Mouse (Mus musculus) stomach, embryonic 16.5 days (tissue): ENCODE results near the gene Rasl11a. TPM values are rescaled to one million over a fixed set of nuclear protein-coding genes. Genes with fewer than 3 reads are reported as not detected.
A peak's percentile ranks its signal among the peaks of the same experiment; 100 is the strongest.

Experiments used
- ATAC-seq: fragments of 200-750 bp; cut with Nextera tagmentation; 2 replicates; pipeline ENCODE4 v1.8.0; 2017; ENCODE audit warnings: moderate number of reproducible peaks, moderate TSS enrichment; ENCODE audit not compliant: insufficient read depth, low FRiP score
- H3K27ac ChIP-seq: fragments of 300-500 bp; sonication (generic); 2 replicates; pipeline ENCODE4 v1.5.1; 2014; ENCODE audit warnings: low read length
- H3K27me3 ChIP-seq: fragments of 300-500 bp; sonication (generic); 2 replicates; pipeline ENCODE4 v1.6.1; 2014; ENCODE audit warnings: low read length, control low read depth, mixed read lengths; ENCODE audit not compliant: control insufficient read depth, insufficient read depth
- H3K36me3 ChIP-seq: fragments of 300-500 bp; sonication (generic); 2 replicates; pipeline ENCODE4 v1.6.1; 2014; ENCODE audit warnings: low read length; ENCODE audit not compliant: control insufficient read depth, insufficient read depth
- H3K4me1 ChIP-seq: fragments of 300-500 bp; sonication (generic); 2 replicates; pipeline ENCODE4 v1.6.1; 2014; ENCODE audit warnings: low read length, control low read depth, mixed read lengths; ENCODE audit not compliant: control insufficient read depth, insufficient read depth
- H3K4me2 ChIP-seq: fragments of 300-500 bp; sonication (generic); 2 replicates; pipeline ENCODE4 v1.6.1; 2014; ENCODE audit warnings: low read depth, low read length, mixed read lengths
- H3K4me3 ChIP-seq: fragments of 300-500 bp; sonication (generic); replicated peaks from 2 replicates; pipeline ENCODE4 v1.5.1; 2014; ENCODE audit warnings: mild to moderate bottlenecking, low read length
- H3K9ac ChIP-seq: fragments of 300-500 bp; sonication (generic); 2 replicates; pipeline ENCODE4 v1.6.1; 2014; ENCODE audit warnings: low read length
- H3K9me3 ChIP-seq: fragments of 300-500 bp; sonication (generic); replicated peaks from 2 replicates; pipeline ENCODE4 v1.6.1; 2016; ENCODE audit warnings: low read length, control low read depth; ENCODE audit not compliant: control insufficient read depth
- WGBS: fragments of 180-500 bp; shearing (Covaris S2); extraction: QIAGEN DNeasy Blood & Tissue Kit; methylation state at CpG from one replicate; pipeline ENCODE4 v1.1.7; 2014; 5-methylcytosine and 5-hydroxymethylcytosine counted together
- polyA plus RNA-seq: library from polyadenylated mRNA; unstranded; fragments of >200 nt; fragmentation: Nextera tagmentation; extraction: Ambion mirVana; gene quantifications from 2 replicates; pipeline ENCODE4 v1.2.1, GENCODE M21; 2015

The Rasl11a gene
- polyA plus RNA-seq, 1 experiment from 2014 or later = 14.1 TPM

DNA sequence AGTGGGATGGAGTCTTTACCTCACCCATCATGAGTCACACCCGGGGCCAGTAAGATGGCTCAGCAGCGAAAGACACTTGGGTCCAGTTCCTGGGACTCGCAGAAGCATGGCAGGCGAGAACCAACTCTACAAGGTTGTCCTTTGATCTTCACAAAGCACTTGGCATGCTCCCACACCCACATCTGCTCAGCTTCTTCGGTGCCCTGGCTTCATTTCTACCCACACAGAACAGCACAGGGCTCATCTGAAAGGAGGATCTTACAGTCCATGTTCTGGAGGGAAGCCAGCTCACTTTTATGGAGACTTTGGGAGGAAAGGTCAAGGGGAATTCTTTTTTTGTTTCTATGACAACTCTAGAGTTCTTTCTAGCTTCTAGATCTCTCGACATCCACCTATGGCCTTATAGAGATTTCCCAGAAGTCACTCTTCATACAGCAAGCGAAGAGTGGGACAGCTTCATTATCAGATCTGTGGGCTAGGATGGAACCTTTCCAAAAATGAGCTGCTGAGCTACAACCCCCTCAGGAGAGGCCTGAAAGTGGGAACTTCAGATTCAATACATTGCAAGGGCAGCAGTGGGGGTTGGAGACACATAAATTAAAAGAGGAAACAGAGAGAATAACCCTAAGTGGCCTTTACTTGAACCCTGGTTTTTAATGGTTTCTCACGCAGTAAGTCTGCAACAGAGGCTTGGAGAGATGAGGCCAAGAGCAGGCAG is 25.8 kb upstream of the Rasl11a start:
- H3K36me3 ChIP-seq = no peaks in the 10 kb centered on the region
- no peaks in the 10 kb centered on the region for H3K9me3 ChIP-seq
- 70% methylated on average over 8 of the region's 8 CpGs for WGBS
- H3K4me2 ChIP-seq = no peak overlapping the region
- H3K4me3 ChIP-seq = no peak overlapping the region
- ATAC-seq = no peak
- H3K27ac ChIP-seq = no peak overlapping the region
- no peaks in the 10 kb centered on the region for H3K4me1 ChIP-seq
- H3K9ac ChIP-seq = no peak overlapping the region
- no peaks in the 10 kb centered on the region for H3K27me3 ChIP-seq

DNA sequence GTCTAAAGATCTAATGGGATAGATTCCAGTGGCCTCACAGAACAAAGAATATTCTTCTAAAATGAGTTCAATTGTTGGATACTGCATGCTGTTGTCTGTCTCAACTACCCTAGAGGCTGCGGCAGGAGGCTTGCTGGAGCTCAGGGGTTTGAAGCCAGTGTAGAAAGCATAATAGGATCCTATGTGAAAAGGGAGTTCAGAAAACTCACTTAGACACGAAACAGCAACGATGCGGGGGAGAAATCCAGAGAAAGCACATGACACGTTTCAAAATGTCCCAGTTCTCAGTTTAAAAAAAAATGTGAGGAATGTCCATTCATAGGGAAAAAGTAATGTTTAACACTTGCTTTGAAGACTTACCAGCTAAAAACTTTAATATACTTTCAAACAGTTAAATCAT is 21.9 kb upstream of the Rasl11a start:
- Histone ChIP-seq H3K4me2 (no peak overlapping the region), H3K4me1 (peaks cover 6% of the 10 kb centered on the region; the same call in 1 of the 2 replicates), H3K4me3 (no peak overlapping the region), H3K27me3 (no peaks in the 10 kb centered on the region), H3K36me3 (no peaks in the 10 kb centered on the region), H3K27ac (no peak overlapping the region), H3K9ac (no peak overlapping the region), H3K9me3 (no peaks in the 10 kb centered on the region)
- WGBS = 63% methylated on average over 5 of the region's 5 CpGs
- ATAC-seq = no peak

DNA sequence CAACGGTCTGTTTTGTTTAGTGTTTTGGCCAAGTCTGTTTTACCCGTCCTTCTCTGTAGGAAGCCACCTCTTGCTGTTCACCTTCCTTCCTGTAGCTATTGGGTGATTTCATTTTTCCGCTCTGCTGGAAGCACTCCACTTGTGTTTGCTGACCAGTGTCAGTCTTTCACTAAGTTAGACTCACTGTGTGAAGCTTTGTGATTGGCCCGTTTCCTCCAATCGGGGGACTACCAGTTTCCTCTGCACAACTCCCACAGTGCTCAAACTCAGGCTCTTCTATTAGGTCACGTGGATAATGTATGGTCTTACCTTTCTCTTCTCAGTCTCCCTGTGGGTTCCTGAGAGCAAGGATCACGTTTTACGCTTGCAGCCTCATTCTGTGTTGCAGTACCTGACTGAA is 15.3 kb upstream of the Rasl11a start:
- Histone ChIP-seq H3K4me2 (no peak overlapping the region), H3K4me1 (peaks cover 19% of the 10 kb centered on the region), H3K9ac (no peak overlapping the region), H3K9me3 (no peaks in the 10 kb centered on the region), H3K4me3 (no peak overlapping the region), H3K27me3 (no peaks in the 10 kb centered on the region), H3K36me3 (peaks cover 2% of the 10 kb centered on the region; the same call in 1 of the 2 replicates), H3K27ac (no peak overlapping the region)
- no peak for ATAC-seq
- WGBS = 52% methylated on average over 8 of the region's 8 CpGs

DNA sequence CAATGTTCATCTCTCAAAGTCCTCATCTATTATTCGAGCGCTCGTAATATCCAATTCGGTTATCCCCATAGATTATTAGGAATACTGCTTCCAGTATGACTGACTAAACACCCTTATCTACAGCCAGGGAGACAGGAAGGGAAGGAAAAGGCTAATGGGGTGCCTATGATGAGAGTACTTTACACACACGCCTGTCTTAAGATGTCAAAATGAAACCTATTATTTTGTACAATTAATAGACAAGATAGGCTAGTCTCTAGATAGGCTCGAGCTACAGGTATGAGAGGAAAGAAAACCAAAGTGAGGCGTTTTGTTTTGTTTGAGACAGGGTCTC is 12.5 kb upstream of the Rasl11a start:
- H3K36me3 ChIP-seq = peaks cover 21% of the 10 kb centered on the region
- peak overlapping the region; percentile 78 for H3K27ac ChIP-seq
- H3K9ac ChIP-seq = peak overlapping the region; percentile 96
- H3K27me3 ChIP-seq = no peaks in the 10 kb centered on the region
- peaks cover 21% of the 10 kb centered on the region for H3K4me1 ChIP-seq
- H3K4me3 ChIP-seq = peak overlapping the region; percentile 85
- no peaks in the 10 kb centered on the region for H3K9me3 ChIP-seq
- no peak for ATAC-seq
- WGBS = 49% methylated on average over 7 of the region's 7 CpGs
- H3K4me2 ChIP-seq = peak overlapping the region; percentile 80

DNA sequence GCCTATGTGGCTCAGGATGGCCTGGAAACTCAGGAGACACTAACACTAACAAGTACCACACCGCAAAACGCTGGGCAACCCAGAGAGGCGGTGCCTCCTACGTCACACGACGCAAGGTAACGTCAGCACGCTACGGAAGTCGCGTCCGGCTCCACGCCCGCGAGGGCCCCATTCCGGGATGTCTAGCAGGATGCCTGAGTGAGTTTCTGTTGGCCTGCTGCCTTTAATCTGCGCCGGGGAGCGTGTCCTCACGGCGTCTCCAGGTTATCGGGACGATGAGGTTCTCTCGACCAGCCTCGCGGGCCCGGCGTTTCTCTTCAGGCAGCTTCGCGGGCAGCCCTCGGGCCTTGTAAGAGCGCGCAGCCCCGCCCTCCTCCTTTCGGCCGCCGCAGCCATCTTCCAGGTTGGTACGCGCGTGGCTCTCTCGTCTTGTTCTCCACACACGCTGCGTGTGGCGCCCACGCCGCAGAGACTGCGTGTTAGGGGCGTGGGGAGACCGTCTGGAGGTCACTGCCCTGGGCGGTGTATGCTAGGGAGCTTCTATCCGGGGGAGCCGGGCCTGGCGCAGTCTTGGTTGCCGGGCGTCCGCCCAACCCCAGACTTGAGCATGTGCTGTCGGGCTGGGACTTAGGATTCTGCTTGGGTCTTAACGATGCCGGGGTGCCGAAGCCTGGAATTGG is 12.0 kb upstream of the Rasl11a start, which contains the start of gene Rpl21:
Rpl21 (plus strand) TSS at position 122 of the 680 bp plus-strand sequence.
- Histone ChIP-seq H3K4me3 (peak within 1 kb of the TSS; percentile 85), H3K4me1 (peaks cover 21% of the 10 kb centered on the region), H3K36me3 (peaks cover 21% of the 10 kb centered on the region), H3K4me2 (peak within 1 kb of the TSS; percentile 80), H3K27ac (peak within 1 kb of the TSS; percentile 78), H3K9me3 (no peaks in the 10 kb centered on the region), H3K27me3 (no peaks in the 10 kb centered on the region), H3K9ac (peak within 1 kb of the TSS; percentile 96)
- peak; percentile 98 for ATAC-seq
- under 1% methylated on average over 60 of the region's 60 CpGs for WGBS

DNA sequence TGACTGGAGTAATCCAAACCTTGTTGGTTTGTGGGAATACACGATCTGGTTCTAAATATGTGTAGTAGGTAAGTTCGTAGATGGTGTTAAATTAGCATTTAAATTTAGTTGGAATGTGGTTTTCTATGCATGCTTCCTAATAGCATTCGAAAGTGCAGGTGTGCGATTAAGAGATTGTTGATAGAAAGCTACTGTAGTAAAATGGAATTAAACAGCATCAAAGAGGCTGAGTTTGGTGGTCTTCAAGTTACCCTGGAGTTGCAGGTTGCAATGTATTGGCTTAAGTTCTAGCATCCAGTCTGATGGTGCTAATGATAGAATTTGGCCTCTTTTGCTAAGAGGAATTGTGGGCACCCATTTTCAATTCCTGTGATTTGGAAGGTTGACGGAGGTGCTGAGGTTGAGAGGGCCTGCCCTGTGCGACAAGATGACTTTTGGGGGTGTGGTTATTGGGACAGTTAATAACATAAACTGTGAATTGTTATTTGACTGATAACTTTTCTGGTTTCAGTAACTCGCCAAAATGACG is 11.1 kb upstream of the Rasl11a start:
- no peak for ATAC-seq
- peak overlapping the region; percentile 96 for H3K9ac ChIP-seq
- H3K9me3 ChIP-seq = no peaks in the 10 kb centered on the region
- H3K4me2 ChIP-seq = peak overlapping the region; percentile 80
- peak overlapping the region; percentile 78 for H3K27ac ChIP-seq
- peaks cover 21% of the 10 kb centered on the region for H3K36me3 ChIP-seq
- H3K4me1 ChIP-seq = peaks cover 21% of the 10 kb centered on the region
- WGBS = 14% methylated on average over 8 of the region's 8 CpGs
- H3K27me3 ChIP-seq = no peaks in the 10 kb centered on the region
- peak overlapping the region; percentile 85 for H3K4me3 ChIP-seq

DNA sequence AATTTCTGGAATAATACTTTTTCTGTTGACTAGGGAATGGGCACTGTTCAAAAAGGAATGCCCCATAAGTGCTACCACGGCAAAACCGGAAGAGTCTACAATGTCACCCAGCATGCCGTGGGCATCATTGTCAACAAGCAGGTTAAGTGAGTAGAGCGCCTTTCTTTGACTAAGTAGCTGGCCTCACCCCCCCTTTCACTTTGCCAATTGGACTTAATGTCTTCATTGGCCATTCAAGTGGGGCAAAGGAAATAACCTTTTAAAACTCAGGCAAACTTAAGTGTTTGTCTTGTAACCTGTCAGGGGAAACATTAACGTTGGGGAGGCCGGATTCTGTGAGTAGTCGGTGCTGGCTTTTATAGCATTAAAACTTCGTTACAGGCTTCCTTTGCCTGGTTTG is 9.9 kb upstream of the Rasl11a start:
- no peak overlapping the region for H3K27ac ChIP-seq
- no peak for ATAC-seq
- H3K4me1 ChIP-seq = peaks cover 21% of the 10 kb centered on the region
- H3K9ac ChIP-seq = 0 out of 2 replicates have a peak overlapping the region, but pooled peaks have one; percentile 23
- no peak overlapping the region for H3K4me3 ChIP-seq
- H3K9me3 ChIP-seq = no peaks in the 10 kb centered on the region
- WGBS = 76% methylated on average over 8 of the region's 8 CpGs
- H3K36me3 ChIP-seq = peaks cover 21% of the 10 kb centered on the region
- H3K4me2 ChIP-seq = no peak overlapping the region
- no peaks in the 10 kb centered on the region for H3K27me3 ChIP-seq

DNA sequence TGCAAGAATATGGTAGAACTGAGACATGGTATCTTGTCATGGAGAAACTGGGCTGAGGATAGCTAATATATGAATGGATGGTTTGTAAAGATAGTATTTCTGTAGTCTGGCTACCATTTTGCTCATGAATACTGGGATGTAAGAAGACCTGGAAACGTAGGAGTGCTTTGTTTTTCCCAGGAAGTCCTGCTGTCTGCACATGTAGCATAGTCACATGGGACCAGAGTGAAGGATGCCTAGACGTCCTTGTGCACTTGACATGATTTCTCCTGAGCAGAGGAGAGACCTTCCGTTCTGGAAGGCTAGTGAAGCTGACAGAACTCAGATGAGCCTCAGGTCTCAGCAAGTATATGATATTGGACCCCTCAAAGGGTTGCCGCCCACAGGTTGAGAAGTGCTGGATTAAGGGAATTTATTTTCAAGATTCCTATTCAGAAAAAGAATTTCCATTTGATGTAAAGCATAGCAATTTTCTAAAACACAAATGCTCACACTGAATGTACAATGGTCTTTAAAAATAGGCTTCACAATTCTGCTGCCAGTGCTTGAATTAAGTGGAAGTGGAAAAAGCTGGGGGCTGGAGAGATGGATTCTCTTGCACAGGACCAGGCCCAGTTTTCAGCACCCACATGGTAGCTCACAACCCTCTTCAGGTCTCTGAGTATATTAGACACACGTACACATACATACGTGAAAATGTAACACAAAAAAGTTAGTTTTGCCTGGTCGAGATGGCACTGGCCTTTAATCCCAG is 6.7 kb upstream of the Rasl11a start:
- H3K27ac ChIP-seq = no peak overlapping the region

More for the DNA sequence above, 6.7 kb upstream of the Rasl11a start:
- H3K4me2 ChIP-seq = no peak overlapping the region
- peaks cover 16% of the 10 kb centered on the region for H3K4me1 ChIP-seq
- peaks cover 21% of the 10 kb centered on the region for H3K36me3 ChIP-seq
- no peak overlapping the region for H3K9ac ChIP-seq
- no peak overlapping the region for H3K4me3 ChIP-seq
- no peaks in the 10 kb centered on the region for H3K27me3 ChIP-seq
- no peaks in the 10 kb centered on the region for H3K9me3 ChIP-seq
- WGBS = 68% methylated on average over 7 of the region's 7 CpGs
- no peak for ATAC-seq
